Mouse (Mus musculus) thymus, postnatal 14 days (tissue): ENCODE results near the gene Bmper.

Source experiments
- DNase-seq: peaks from one replicate; pipeline ENCODE4 v3.0.0; 2021

The Bmper gene

GRCm38 (mm10) chr9:23307835-23308234, 85.0 kb downstream of the Bmper start:
- no peak for DNase-seq

GRCm38 (mm10) chr9:23310953-23311352, 88.1 kb downstream of the Bmper start:
- DNase-seq: no peak

GRCm38 (mm10) chr9:23311956-23312355, 89.1 kb downstream of the Bmper start:
- no peak for DNase-seq

- DNase-seq: no peak
Observed at GRCm38 (mm10) chr9:23312877-23313276, 90.0 kb downstream of the Bmper start.

- DNase-seq: no peak
Observed at GRCm38 (mm10) chr9:23315631-23316330, 92.9 kb downstream of the Bmper start.

GRCm38 (mm10) chr9:23327830-23328229, 105.0 kb downstream of the Bmper start:
- no peak for DNase-seq

- DNase-seq: no peak
Observed at GRCm38 (mm10) chr9:23333041-23333622, 110.3 kb downstream of the Bmper start.

- no peak for DNase-seq
Observed at GRCm38 (mm10) chr9:23340551-23340950, 117.7 kb downstream of the Bmper start.

- no peak for DNase-seq
Observed at GRCm38 (mm10) chr9:23341246-23341645, 118.4 kb downstream of the Bmper start.

- no peak for DNase-seq
Observed at GRCm38 (mm10) chr9:23344353-23344752, 121.5 kb downstream of the Bmper start.

GRCm38 (mm10) chr9:23345093-23345844, 122.4 kb downstream of the Bmper start:
- no peak for DNase-seq

- no peak for DNase-seq
Observed at GRCm38 (mm10) chr9:23349603-23350002, 126.7 kb downstream of the Bmper start.

- DNase-seq: no peak
Observed at GRCm38 (mm10) chr9:23351400-23351799, 128.5 kb downstream of the Bmper start.

- DNase-seq: no peak
Observed at GRCm38 (mm10) chr9:23352396-23352795, 129.5 kb downstream of the Bmper start.

GRCm38 (mm10) chr9:23354201-23354820, 131.4 kb downstream of the Bmper start:
- no peak for DNase-seq

GRCm38 (mm10) chr9:23358108-23358507, 135.2 kb downstream of the Bmper start:
- no peak for DNase-seq

- no peak for DNase-seq
Observed at GRCm38 (mm10) chr9:23363139-23363538, 140.3 kb downstream of the Bmper start.

GRCm38 (mm10) chr9:23363540-23363939, 140.7 kb downstream of the Bmper start:
- DNase-seq: no peak

GRCm38 (mm10) chr9:23364047-23364446, 141.2 kb downstream of the Bmper start:
- DNase-seq: no peak

GRCm38 (mm10) chr9:23368124-23368523, 145.2 kb downstream of the Bmper start:
- DNase-seq: no peak

- DNase-seq: no peak
Observed at GRCm38 (mm10) chr9:23374789-23375460, 152.0 kb downstream of the Bmper start.

GRCm38 (mm10) chr9:23377831-23378730, 155.2 kb downstream of the Bmper start:
- DNase-seq: no peak
